Mouse (Mus musculus): ENCODE measurements around the gene Hoxa6.

GRCm38 (mm10) chr6:52215771-52216535, 7.4 kb upstream of the Hoxa6 start:
- TF ChIP-seq CTCF (IDR thresholded peaks at IDR 0.05) (no peak), EP300 (IDR thresholded peaks at IDR 0.05) (no peak)
